Mouse (Mus musculus) intestine, embryonic 14.5 days (tissue): ENCODE measurements around the gene Naa20. TPM values are rescaled to one million over a fixed set of nuclear protein-coding genes. Genes with fewer than 3 reads are reported as not detected.

ENCODE experiments used
- ATAC-seq: fragments of 200-750 bp; cut with Nextera tagmentation; replicated peaks from 2 replicates; pipeline ENCODE4 v1.8.0; 2017; ENCODE audit warnings: low read depth, moderate number of reproducible peaks, moderate TSS enrichment, moderate library complexity; ENCODE audit not compliant: low FRiP score, low TSS enrichment
- DNase-seq: peaks from one replicate; pipeline ENCODE4 v3.0.0-alpha.2; 2018; ENCODE audit warnings: low spot score
- H3K27ac ChIP-seq: fragments of 300-500 bp; sonication (generic); 2 replicates; pipeline ENCODE4 v1.5.1; 2014; ENCODE audit warnings: low read depth, mild to moderate bottlenecking, control low read depth
- H3K27me3 ChIP-seq: fragments of 300-500 bp; sonication (generic); replicated peaks from 2 replicates; pipeline ENCODE4 v1.6.1; 2014; ENCODE audit warnings: low read length, control low read depth; ENCODE audit not compliant: control insufficient read depth, insufficient read depth
- H3K36me3 ChIP-seq: fragments of 300-500 bp; sonication (generic); 2 replicates; pipeline ENCODE4 v1.6.1; 2014; ENCODE audit warnings: low read length, control low read depth; ENCODE audit not compliant: control insufficient read depth, insufficient read depth
- H3K4me1 ChIP-seq: fragments of 300-500 bp; sonication (generic); replicated peaks from 2 replicates; pipeline ENCODE4 v1.6.1; 2014; ENCODE audit warnings: low read length, control low read depth, mixed read lengths; ENCODE audit not compliant: control insufficient read depth, insufficient read depth
- H3K4me2 ChIP-seq: fragments of 300-500 bp; sonication (generic); 2 replicates; pipeline ENCODE4 v1.6.1; 2014; ENCODE audit warnings: low read length
- H3K4me3 ChIP-seq: fragments of 300-500 bp; sonication (generic); 2 replicates; pipeline ENCODE4 v1.5.1; 2014; ENCODE audit warnings: low read depth, low read length, control low read depth, mixed read lengths
- H3K9ac ChIP-seq: fragments of 300-500 bp; sonication (generic); 2 replicates; pipeline ENCODE4 v1.6.1; 2014; ENCODE audit warnings: mild to moderate bottlenecking, low read length
- H3K9me3 ChIP-seq: fragments of 300-500 bp; sonication (generic); 2 replicates; pipeline ENCODE4 v1.6.1; 2016; ENCODE audit warnings: low read length, control low read depth; ENCODE audit not compliant: control insufficient read depth
- WGBS: fragments of 180-500 bp; shearing (Covaris S2); extraction: QIAGEN DNeasy Blood & Tissue Kit; methylation state at CpG from one replicate; pipeline ENCODE4 v1.1.7; 2014; 5-methylcytosine and 5-hydroxymethylcytosine counted together
- polyA plus RNA-seq: library from polyadenylated mRNA; unstranded; fragments of >200 nt; fragmentation: Nextera tagmentation; extraction: Ambion mirVana; gene quantifications from 2 replicates; pipeline ENCODE4 v1.2.1, GENCODE M21; 2014

Naa20 gene
- polyA plus RNA-seq, 1 experiment from 2014 or later = 171 TPM

GRCm38 (mm10) chr2:145880887-145881747 is 20.8 kb upstream of the Naa20 start:
- ATAC-seq (no peak), DNase-seq (peak; percentile 47)
- no peak overlapping the region for H3K4me2 ChIP-seq
- H3K4me3 ChIP-seq = no peak overlapping the region
- H3K36me3 ChIP-seq = peaks cover 61% of the 10 kb centered on the region
- H3K27me3 ChIP-seq = no peaks in the 10 kb centered on the region
- no peaks in the 10 kb centered on the region for H3K9me3 ChIP-seq
- WGBS = 83% methylated on average over 11 of the region's 11 CpGs
- H3K9ac ChIP-seq = no peak overlapping the region
- no peak overlapping the region for H3K27ac ChIP-seq
- H3K4me1 ChIP-seq = peaks cover 23% of the 10 kb centered on the region

- Histone ChIP-seq H3K4me3 (no peak overlapping the region), H3K4me2 (no peak overlapping the region), H3K27me3 (no peaks in the 10 kb centered on the region), H3K4me1 (peaks cover 23% of the 10 kb centered on the region), H3K36me3 (peaks cover 61% of the 10 kb centered on the region), H3K9ac (no peak overlapping the region), H3K27ac (no peak overlapping the region), H3K9me3 (no peaks in the 10 kb centered on the region)
- WGBS = 91% methylated on average over 5 of the region's 5 CpGs
- peak; percentile 21 for DNase-seq
- no peak for ATAC-seq
Measured at GRCm38 (mm10) chr2:145881932-145882331, 20.0 kb upstream of the Naa20 start.

GRCm38 (mm10) chr2:145882398-145882797 is 19.5 kb upstream of the Naa20 start:
- Histone ChIP-seq H3K4me3 (no peak overlapping the region), H3K36me3 (peaks cover 61% of the 10 kb centered on the region), H3K27me3 (no peaks in the 10 kb centered on the region), H3K4me1 (peaks cover 23% of the 10 kb centered on the region), H3K4me2 (no peak overlapping the region), H3K9me3 (no peaks in the 10 kb centered on the region), H3K9ac (no peak overlapping the region), H3K27ac (no peak overlapping the region)
- 20% methylated on average over 2 of the region's 2 CpGs for WGBS
- no peak for ATAC-seq
- DNase-seq = no peak

- H3K36me3 ChIP-seq = peaks cover 42% of the 10 kb centered on the region
Measured at GRCm38 (mm10) chr2:145884036-145884912, 17.6 kb upstream of the Naa20 start.

GRCm38 (mm10) chr2:145884913-145885785 is 16.8 kb upstream of the Naa20 start:
- Histone ChIP-seq H3K4me1 (peaks cover 39% of the 10 kb centered on the region), H3K36me3 (peaks cover 33% of the 10 kb centered on the region), H3K4me3 (no peak overlapping the region), H3K4me2 (no peak overlapping the region), H3K9ac (no peak overlapping the region), H3K27me3 (no peaks in the 10 kb centered on the region), H3K9me3 (no peaks in the 10 kb centered on the region), H3K27ac (peak overlapping the region; percentile 49)
- ATAC-seq = no peak; the same call in 1 of the 2 replicates
- DNase-seq = no peak
- 39% methylated on average over 14 of the region's 14 CpGs for WGBS

More at GRCm38 (mm10) chr2:145884036-145884912, 17.6 kb upstream of the Naa20 start:
- Histone ChIP-seq H3K4me1 (peaks cover 37% of the 10 kb centered on the region), H3K4me2 (no peak overlapping the region), H3K27me3 (no peaks in the 10 kb centered on the region), H3K27ac (peak overlapping the region; percentile 49), H3K9ac (no peak overlapping the region), H3K4me3 (no peak overlapping the region), H3K9me3 (no peaks in the 10 kb centered on the region)
- DNase-seq (no peak), ATAC-seq (no peak)
- WGBS = 42% methylated on average over 17 of the region's 17 CpGs

- peak overlapping the region; percentile 64 for H3K27ac ChIP-seq
- 0 out of 2 replicates have a peak, but pooled peaks have one; percentile 9 for ATAC-seq
- H3K4me1 ChIP-seq = peaks cover 39% of the 10 kb centered on the region
- H3K36me3 ChIP-seq = peaks cover 25% of the 10 kb centered on the region
- no peaks in the 10 kb centered on the region for H3K9me3 ChIP-seq
- no peak overlapping the region for H3K4me3 ChIP-seq
- no peak overlapping the region for H3K4me2 ChIP-seq
- WGBS = 52% methylated on average over 14 of the region's 14 CpGs
- no peaks in the 10 kb centered on the region for H3K27me3 ChIP-seq
- no peak for DNase-seq
- H3K9ac ChIP-seq = no peak overlapping the region
Measured at GRCm38 (mm10) chr2:145887937-145888765, 13.7 kb upstream of the Naa20 start.

- Histone ChIP-seq H3K36me3 (peaks cover 21% of the 10 kb centered on the region), H3K9ac (no peak overlapping the region), H3K27me3 (no peaks in the 10 kb centered on the region), H3K27ac (peak overlapping the region; percentile 64), H3K4me3 (no peak overlapping the region), H3K4me1 (peaks cover 37% of the 10 kb centered on the region), H3K9me3 (no peaks in the 10 kb centered on the region), H3K4me2 (no peak overlapping the region)
- WGBS = 47% methylated on average over 6 of the region's 6 CpGs
- no peak for ATAC-seq
- DNase-seq = no peak
Measured at GRCm38 (mm10) chr2:145888766-145889480, 13.0 kb upstream of the Naa20 start.
